Mouse (Mus musculus): ENCODE measurements around the gene Grm3. TPM values are rescaled to one million over a fixed set of nuclear protein-coding genes. Genes with fewer than 3 reads are reported as not detected.

Grm3 gene
- polyA plus RNA-seq, 1 experiment, result not detected

GRCm38 (mm10) chr5:9621417-9622067 lies 103.4 kb downstream of the Grm3 start:
- H3K4me2 ChIP-seq (ENCODE audit: low read depth), result no peak overlapping the region
- no peak overlapping the region for H3K4me3 ChIP-seq
- H3K79me2 ChIP-seq (ENCODE audit: control insufficient read depth, insufficient read depth), result no peaks in the 10 kb centered on the region
- H3K27me3 ChIP-seq (ENCODE audit: control insufficient read depth, insufficient read depth, insufficient read length), result no peaks in the 10 kb centered on the region
- TF ChIP-seq MYOG (IDR thresholded peaks at IDR 0.05; ENCODE audit: control insufficient read depth in 1 of 3, insufficient read depth in 1 of 3, insufficient read length in 2 of 3, low read depth in 2 of 3), result no peak
- no peak for TF ChIP-seq MAX (IDR thresholded peaks at IDR 0.05; ENCODE audit: low read depth)
- no peak for TF ChIP-seq SRF (IDR thresholded peaks at IDR 0.05; ENCODE audit: control insufficient read depth, insufficient read length, low read depth)
- TF ChIP-seq E2F4 (IDR thresholded peaks at IDR 0.05; ENCODE audit: insufficient read depth), result no peak
- TF ChIP-seq CEBPB (IDR thresholded peaks at IDR 0.05; ENCODE audit: insufficient read depth, poor library complexity, severe bottlenecking), result no peak
- no peak for TF ChIP-seq POLR2AphosphoS2 (IDR thresholded peaks at IDR 0.05; ENCODE audit: insufficient read length, low read depth)
- no peak for TF ChIP-seq REST (IDR thresholded peaks at IDR 0.05; ENCODE audit: insufficient read depth, insufficient read length)
- TF ChIP-seq TCF12 (IDR thresholded peaks at IDR 0.05; ENCODE audit: insufficient read depth, poor library complexity, severe bottlenecking), result no peak
- no peak for TF ChIP-seq USF1 (IDR thresholded peaks at IDR 0.05; ENCODE audit: low read depth)
- TF ChIP-seq POLR2A (IDR thresholded peaks at IDR 0.05; ENCODE audit: insufficient read length, low read depth), result no peak
- TF ChIP-seq MYOD1 (IDR thresholded peaks at IDR 0.05; ENCODE audit: control insufficient read depth in 1 of 3, insufficient read length in 2 of 3, low read depth in 2 of 3), result no peak
- no peak for TF ChIP-seq TCF3 (IDR thresholded peaks at IDR 0.05; ENCODE audit: insufficient read length, low read depth)
- no peak overlapping the region for H3ac ChIP-seq (ENCODE audit: control insufficient read depth, insufficient read length)
- no peaks in the 10 kb centered on the region for H3K36me3 ChIP-seq (ENCODE audit: control insufficient read depth, insufficient read depth)

GRCm38 (mm10) chr5:9579021-9579420 lies 145.9 kb downstream of the Grm3 start:
- no peaks in the 10 kb centered on the region for H3K27me3 ChIP-seq (ENCODE audit: control insufficient read depth, insufficient read depth, insufficient read length)
- H3K36me3 ChIP-seq (ENCODE audit: control insufficient read depth, insufficient read depth), result no peaks in the 10 kb centered on the region
- H3ac ChIP-seq (ENCODE audit: control insufficient read depth, insufficient read length), result no peak overlapping the region
- no peaks in the 10 kb centered on the region for H3K79me2 ChIP-seq (ENCODE audit: control insufficient read depth, insufficient read depth)
- no peak overlapping the region for H3K4me2 ChIP-seq (ENCODE audit: low read depth)
- no peak overlapping the region for H3K4me3 ChIP-seq
- TF ChIP-seq USF1 (IDR thresholded peaks at IDR 0.05; ENCODE audit: low read depth) (no peak), TCF12 (IDR thresholded peaks at IDR 0.05; ENCODE audit: insufficient read depth, poor library complexity, severe bottlenecking) (no peak), E2F4 (IDR thresholded peaks at IDR 0.05; ENCODE audit: insufficient read depth) (no peak), MYOD1 (IDR thresholded peaks at IDR 0.05; ENCODE audit: control insufficient read depth in 1 of 3, insufficient read length in 2 of 3, low read depth in 2 of 3) (no peak), SRF (IDR thresholded peaks at IDR 0.05; ENCODE audit: control insufficient read depth, insufficient read length, low read depth) (no peak), MYOG (IDR thresholded peaks at IDR 0.05; ENCODE audit: control insufficient read depth in 1 of 3, insufficient read depth in 1 of 3, insufficient read length in 2 of 3, low read depth in 2 of 3) (no peak)

- TF ChIP-seq CEBPB (IDR thresholded peaks at IDR 0.05; ENCODE audit: insufficient read depth, poor library complexity, severe bottlenecking), result no peak
- no peak for TF ChIP-seq MAX (IDR thresholded peaks at IDR 0.05; ENCODE audit: low read depth)
- TF ChIP-seq TCF3 (IDR thresholded peaks at IDR 0.05; ENCODE audit: insufficient read length, low read depth), result no peak
- TF ChIP-seq TCF12 (IDR thresholded peaks at IDR 0.05; ENCODE audit: insufficient read depth, poor library complexity, severe bottlenecking), result no peak
- no peak for TF ChIP-seq POLR2A (IDR thresholded peaks at IDR 0.05; ENCODE audit: insufficient read length, low read depth)
- no peak for TF ChIP-seq POLR2AphosphoS2 (IDR thresholded peaks at IDR 0.05; ENCODE audit: insufficient read length, low read depth)
- no peak for TF ChIP-seq E2F4 (IDR thresholded peaks at IDR 0.05; ENCODE audit: insufficient read depth)
- TF ChIP-seq SRF (IDR thresholded peaks at IDR 0.05; ENCODE audit: control insufficient read depth, insufficient read length, low read depth), result no peak
- no peak for TF ChIP-seq MYOD1 (IDR thresholded peaks at IDR 0.05; ENCODE audit: control insufficient read depth in 1 of 3, insufficient read length in 2 of 3, low read depth in 2 of 3)
- TF ChIP-seq REST (IDR thresholded peaks at IDR 0.05; ENCODE audit: insufficient read depth, insufficient read length), result no peak
- TF ChIP-seq MYOG (IDR thresholded peaks at IDR 0.05; ENCODE audit: control insufficient read depth in 1 of 3, insufficient read depth in 1 of 3, insufficient read length in 2 of 3, low read depth in 2 of 3), result no peak
- TF ChIP-seq USF1 (IDR thresholded peaks at IDR 0.05; ENCODE audit: low read depth), result no peak
- no peaks in the 10 kb centered on the region for H3K36me3 ChIP-seq (ENCODE audit: control insufficient read depth, insufficient read depth)
- no peaks in the 10 kb centered on the region for H3K79me2 ChIP-seq (ENCODE audit: control insufficient read depth, insufficient read depth)
- H3K27me3 ChIP-seq (ENCODE audit: control insufficient read depth, insufficient read depth, insufficient read length), result no peaks in the 10 kb centered on the region
- no peak overlapping the region for H3K4me2 ChIP-seq (ENCODE audit: low read depth)
- no peak overlapping the region for H3K4me3 ChIP-seq
- no peak overlapping the region for H3ac ChIP-seq (ENCODE audit: control insufficient read depth, insufficient read length)
These were observed 146.4 kb downstream of the Grm3 start for GRCm38 (mm10) chr5:9578571-9578970.

GRCm38 (mm10) chr5:9570946-9571345 lies 154.0 kb downstream of the Grm3 start:
- TF ChIP-seq E2F4 (IDR thresholded peaks at IDR 0.05; ENCODE audit: insufficient read depth) (no peak), REST (IDR thresholded peaks at IDR 0.05; ENCODE audit: insufficient read depth, insufficient read length) (no peak), TCF12 (IDR thresholded peaks at IDR 0.05; ENCODE audit: insufficient read depth, poor library complexity, severe bottlenecking) (no peak), MYOG (IDR thresholded peaks at IDR 0.05; ENCODE audit: control insufficient read depth in 1 of 3, insufficient read depth in 1 of 3, insufficient read length in 2 of 3, low read depth in 2 of 3) (no peak), MYOD1 (IDR thresholded peaks at IDR 0.05; ENCODE audit: control insufficient read depth in 1 of 3, insufficient read length in 2 of 3, low read depth in 2 of 3) (no peak), MAX (IDR thresholded peaks at IDR 0.05; ENCODE audit: low read depth) (no peak), POLR2A (IDR thresholded peaks at IDR 0.05; ENCODE audit: insufficient read length, low read depth) (no peak), POLR2AphosphoS2 (IDR thresholded peaks at IDR 0.05; ENCODE audit: insufficient read length, low read depth) (no peak), SRF (IDR thresholded peaks at IDR 0.05; ENCODE audit: control insufficient read depth, insufficient read length, low read depth) (no peak)
- Histone ChIP-seq H3ac (ENCODE audit: control insufficient read depth, insufficient read length) (no peak overlapping the region), H3K27me3 (ENCODE audit: control insufficient read depth, insufficient read depth, insufficient read length) (no peaks in the 10 kb centered on the region)

More at GRCm38 (mm10) chr5:9570946-9571345, 154.0 kb downstream of the Grm3 start:
- Histone ChIP-seq H3K79me2 (ENCODE audit: control insufficient read depth, insufficient read depth) (no peaks in the 10 kb centered on the region), H3K4me3 (no peak overlapping the region), H3K36me3 (ENCODE audit: control insufficient read depth, insufficient read depth) (no peaks in the 10 kb centered on the region), H3K4me2 (ENCODE audit: low read depth) (no peak overlapping the region)
